Mouse (Mus musculus): ENCODE data around the gene Baat. TPM values are rescaled to one million over a fixed set of nuclear protein-coding genes. Genes with fewer than 3 reads are reported as not detected.
"Not testable (repeated sequence)": the region's sequence is repeated elsewhere in the genome, so short reads cannot be mapped to it uniquely, and the experiment has no call there.

The Baat gene
- total RNA-seq, 2 experiments from 2014 or later, result 0.18 to 0.27 TPM

DNA sequence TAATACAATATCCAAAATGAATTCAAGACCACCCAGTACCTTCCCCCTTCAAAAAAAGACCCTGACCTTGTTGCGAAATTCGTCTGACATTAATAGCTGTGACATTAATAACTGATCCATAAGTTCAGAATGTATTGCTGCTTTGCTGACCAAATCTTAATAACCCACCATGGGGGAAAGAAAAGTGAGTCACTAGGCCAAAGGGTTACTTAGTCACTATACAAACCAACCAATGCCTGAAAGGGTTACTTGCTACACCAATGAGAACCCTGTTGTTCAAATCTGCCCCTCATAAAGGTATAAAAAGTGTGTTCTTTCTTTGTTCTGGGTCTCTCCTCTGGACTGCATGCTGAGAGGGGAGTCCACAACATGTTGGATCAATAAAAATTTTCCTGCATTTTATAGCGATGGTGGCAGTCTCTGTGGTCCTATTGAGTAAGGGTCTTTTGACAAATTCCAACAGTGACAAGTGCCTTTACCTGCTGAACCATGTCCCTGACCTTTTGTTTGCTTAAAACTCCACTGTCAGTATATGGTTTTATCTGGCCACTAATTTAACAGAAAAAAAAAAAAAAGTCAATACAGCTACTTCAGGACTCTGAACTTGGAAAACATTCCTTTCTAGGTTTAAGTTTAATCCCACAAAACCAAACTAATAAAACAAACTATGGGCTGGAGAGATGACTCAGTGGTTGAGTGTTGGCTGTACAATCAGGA lies 20.3 kb downstream of the Baat start:
- DNase-seq (ENCODE audit: low spot score in 2 of 2), result not testable (repeated sequence)

DNA sequence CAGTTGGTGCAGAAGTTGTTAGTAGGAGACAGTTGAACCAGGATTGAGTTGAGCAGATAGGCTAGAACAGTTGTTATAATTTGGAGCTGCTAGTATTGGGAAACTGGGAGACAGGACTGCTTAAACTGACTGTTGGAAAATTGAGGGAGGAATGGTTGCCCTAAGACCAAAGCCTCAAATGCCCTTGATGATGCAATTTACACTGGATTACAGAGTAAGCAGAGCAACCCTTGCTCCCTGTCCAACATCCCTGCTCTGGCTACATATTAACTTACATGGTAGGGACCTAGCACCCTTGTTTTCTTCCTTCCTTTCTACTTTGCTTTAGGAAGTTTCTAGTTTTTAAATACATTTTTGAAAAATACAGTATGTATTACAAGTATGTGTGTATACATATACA lies 20.9 kb downstream of the Baat start:
- DNase-seq (ENCODE audit: low spot score in 2 of 2), result no peak

DNA sequence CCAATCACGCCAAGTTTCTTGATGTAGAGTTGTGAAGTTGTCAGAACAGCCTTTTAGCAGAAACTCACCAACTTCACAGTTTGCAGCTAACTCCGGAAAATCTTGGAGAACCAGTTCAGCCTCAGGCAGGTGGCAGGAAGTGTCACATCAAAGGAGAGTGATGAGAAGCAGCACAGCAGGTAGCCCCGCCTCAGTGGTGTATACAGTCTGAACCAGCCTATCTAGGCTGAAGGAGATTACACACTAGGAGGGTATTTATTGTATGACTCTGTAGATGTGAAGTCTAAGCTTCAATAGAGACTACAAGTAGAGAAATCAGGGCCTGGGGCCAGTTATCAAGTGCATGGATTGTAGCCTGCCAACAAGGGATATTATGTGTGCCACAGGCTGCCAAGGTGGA lies 25.5 kb downstream of the Baat start:
- no peak for DNase-seq (ENCODE audit: low spot score in 2 of 2)

DNA sequence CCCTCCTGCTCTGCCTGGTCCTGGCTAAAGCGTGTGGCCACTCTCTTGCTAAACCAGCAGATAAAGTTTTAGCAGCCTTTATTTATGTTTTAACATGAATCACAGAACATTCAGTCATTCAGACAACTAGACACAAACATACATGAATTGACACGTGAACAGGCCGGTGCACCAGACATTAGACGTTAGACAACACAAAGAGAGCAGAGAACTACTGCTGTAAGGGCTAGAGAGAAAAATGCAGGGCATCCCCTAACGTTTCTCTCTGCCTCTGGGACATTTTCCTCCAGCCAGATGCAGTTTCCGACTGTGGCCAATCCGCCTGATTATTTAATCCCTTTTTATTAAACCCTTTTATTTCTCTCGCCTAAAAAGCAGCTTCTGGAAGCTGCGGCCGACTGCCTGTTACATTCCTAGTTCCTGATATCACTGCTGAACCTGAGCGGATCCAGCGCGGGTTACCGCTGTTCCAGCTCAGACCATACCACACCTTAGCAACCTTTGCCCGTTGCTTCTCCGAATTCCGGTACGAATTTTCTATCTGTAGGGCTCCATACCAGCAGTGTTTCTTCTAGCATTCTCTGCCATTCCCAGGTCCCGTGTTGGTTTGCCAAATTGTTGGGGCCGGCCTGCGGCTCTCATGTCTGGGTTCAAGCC lies 26.1 kb downstream of the Baat start:
- no peak for DNase-seq (ENCODE audit: low spot score in 2 of 2)

DNA sequence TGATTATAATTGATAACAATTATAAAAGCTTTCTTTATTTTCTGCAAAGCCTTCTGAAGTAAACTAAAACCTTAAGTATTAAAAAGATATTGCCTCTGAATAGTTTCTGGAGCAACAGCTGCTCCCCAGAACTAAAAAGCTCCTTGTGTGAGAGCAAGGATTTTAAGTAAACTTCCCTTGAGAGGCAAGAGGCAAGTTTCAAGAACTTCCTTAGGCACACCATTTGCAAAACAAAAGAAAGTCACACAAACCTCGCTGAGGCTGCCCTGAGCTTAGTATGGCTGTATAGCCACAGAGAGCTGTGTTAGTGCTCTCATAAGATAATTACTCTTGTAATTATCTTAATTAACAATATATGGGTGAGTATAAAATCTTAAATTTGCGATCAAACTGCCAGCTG lies 27.3 kb downstream of the Baat start:
- not testable (repeated sequence) for DNase-seq (ENCODE audit: low spot score in 2 of 2)

DNA sequence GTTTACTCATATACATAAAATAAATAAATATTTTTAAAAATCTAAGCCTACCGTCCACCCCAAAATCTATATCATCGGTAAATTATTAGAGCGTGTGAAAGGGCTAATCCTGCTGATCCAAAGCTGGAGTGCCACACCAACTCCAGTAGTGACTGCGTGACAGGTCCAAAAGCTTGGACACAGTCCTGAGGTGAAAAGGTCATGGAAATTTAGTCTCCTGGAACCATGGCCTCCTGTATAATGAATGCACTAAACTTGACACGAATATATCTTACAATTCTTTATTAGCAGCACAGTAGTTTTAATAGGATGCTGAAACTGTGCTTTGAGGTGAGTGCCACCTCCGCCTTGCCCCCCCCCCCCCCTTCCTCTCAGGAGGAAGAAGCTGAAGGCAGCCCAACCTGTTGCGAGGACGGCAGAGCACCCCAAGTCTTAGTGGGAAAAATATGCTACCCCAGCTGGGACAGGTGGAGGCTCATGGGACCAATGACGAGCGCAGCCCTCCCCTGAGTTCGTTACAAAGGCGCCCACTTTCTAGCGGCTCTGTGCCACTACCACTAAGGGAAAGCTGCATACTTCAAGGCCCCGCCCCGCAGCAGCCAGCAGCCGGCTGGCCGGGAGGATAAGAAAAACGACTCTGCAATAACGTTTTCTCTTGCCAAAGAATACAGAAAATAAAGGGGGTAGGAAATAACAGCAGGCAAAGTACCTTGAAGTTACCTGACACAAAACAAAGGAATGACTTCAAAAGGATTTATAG lies 28.1 kb downstream of the Baat start:
- no peak for DNase-seq (ENCODE audit: low spot score in 2 of 2)

DNA sequence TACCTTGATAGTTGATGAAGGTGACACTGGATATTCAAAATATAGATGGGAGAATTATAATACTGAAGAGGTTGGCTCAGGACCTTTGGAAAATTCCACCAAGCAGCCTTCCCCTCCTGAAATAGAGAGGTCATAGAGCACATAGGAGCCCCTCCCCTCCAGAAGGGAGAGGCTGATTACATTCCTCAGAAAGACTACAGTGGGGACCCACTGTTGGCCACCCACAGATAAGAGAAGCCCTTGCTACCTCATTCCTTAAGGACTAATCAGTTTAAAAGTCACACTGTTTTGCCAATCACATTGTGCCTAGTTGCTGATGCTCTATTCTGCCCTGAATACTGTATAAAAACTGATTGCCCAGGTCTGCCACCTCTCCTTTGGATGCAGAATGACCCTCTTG lies 31.8 kb downstream of the Baat start:
- no peak for DNase-seq (ENCODE audit: low spot score in 2 of 2)

DNA sequence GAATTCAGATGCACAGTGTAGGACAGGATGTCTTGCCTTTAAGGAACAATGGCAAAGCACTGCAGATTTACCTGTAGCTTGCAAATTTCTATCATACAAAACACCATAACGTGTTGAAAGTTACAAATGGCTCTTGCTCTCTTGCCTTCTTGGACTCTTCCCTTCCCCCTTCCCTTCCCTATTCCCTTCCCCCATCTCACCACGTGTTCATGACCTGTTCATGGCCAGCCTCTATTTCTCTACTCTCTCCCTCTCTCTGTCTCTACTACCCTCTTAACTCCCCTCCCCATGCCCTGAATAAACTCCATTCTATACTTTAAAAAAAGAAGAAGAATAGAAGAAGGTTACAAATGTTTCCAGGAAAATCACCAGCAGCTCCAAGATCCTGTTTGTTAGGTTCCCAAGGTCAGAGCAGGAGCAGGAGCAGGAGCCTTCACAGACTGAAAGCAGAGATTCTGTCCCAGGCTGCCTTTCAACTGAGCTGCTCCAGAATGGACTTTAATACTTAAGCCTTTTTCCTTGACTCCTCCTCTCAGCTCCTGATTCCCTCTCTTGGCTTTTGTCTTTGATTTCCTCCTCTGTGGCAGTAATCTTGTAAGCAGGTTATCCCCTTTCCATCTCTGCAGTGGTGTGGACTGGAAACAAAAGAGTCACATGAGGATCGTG lies 32.8 kb downstream of the Baat start, which contains the start of gene Acnat1:
Gene Acnat1 (minus strand): TSS at position 478 of the 666 bp plus-strand sequence.
- no peak for DNase-seq (ENCODE audit: low spot score in 2 of 2)

DNA sequence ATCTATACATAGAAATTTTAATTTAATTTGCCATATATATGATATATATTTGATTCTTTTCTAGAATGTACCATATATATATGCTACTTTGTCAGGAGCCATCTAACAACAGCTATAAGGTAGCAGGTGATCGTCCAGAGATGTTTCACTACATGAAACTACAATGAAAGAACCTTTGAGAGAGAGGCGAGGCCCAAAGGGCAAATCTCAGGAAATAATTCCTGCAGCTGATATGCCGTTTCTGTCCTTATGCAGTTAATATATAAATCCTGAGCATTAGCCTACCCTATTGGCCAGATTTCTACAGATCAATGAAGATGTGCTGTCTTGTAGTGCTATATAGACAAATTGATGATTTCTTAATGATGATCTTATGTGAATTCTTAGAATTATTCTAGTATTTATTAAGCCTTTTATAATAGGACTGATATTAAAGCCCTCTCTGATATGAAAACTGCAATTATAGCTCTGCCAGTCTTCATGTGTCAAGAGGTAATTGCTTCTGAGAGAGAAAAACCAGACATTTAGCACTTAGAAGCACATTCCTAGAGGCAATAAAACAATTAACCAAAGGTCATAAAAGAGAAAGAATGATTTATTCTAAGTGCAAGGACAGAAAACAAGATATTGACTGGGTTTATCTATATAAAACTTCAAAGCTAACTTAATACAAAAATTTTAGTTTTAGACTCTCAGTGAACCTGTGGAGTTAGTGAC lies 36.8 kb downstream of the Baat start:
- DNase-seq (ENCODE audit: low spot score in 2 of 2), result no peak

DNA sequence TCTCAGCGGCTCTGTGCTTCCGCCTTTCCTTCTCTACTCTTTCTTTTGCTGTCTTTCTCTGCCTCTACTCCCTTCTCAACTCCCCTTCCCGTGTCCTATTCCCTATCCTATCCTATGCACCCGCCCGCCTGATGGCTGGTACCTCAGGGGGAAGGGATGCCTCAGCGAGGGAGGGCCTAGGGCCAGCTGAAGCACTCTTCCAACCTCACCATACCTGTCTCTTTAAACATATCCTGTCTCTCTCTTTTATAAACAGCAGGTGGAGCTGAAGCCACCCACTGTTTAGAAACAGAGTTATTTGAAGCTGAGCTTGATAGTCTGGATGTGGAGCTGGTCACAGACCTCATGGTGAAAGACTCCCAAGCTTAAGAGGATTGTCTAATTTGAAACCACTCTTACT lies 39.0 kb downstream of the Baat start:
- DNase-seq (ENCODE audit: low spot score in 2 of 2), result no peak

DNA sequence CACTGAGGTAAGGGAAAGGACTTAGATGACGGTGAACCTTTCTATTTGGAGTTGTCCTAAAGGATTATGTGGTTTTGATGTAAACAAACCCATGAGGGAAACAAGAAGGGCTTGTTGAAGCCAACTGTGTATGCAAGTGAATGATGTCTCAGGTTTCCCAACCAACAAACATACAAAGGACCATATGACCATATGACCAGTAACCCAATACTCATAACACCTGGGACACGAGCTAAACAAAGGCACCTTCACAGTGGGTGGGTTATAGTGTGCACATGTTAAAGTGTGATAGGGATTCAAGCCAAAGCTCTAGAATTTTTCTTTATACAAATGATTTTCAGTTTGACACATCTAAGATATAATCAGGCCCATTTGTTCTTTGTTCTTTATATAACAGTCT lies 50.2 kb downstream of the Baat start:
- DNase-seq (ENCODE audit: low spot score in 2 of 2), result no peak

DNA sequence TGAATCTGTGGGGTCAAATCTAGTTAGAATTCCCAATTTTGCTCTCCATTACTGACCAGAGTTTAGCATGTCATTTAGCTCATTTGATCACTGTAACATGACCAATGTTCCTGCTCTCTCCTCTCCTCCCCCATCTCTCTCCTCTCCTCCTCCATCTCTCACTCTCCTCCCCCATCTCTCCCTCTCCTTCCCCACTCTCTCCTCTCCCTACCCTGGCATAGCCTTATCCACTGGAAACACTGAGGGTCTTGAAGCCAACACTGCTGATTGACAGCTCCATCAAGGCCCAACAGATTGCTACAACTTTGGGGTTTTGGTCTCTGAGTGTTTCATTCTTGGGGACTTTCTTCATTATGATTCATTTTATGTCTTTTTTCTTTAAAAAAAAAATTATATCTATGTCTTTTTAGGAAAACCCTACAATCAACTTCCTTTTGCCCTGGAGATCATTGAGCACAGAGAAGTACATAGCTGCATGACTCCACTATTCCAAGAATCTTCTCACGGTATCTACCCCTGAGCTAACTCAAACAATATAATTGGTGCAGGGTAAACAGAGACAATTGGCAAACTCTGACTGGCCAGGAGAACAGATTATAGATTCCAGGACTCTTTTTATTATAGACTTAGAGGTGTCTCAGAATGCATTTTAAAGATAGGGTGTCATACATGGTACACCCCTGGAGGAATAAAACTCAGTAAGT lies 54.4 kb downstream of the Baat start:
- no peak for DNase-seq (ENCODE audit: low spot score in 2 of 2)

DNA sequence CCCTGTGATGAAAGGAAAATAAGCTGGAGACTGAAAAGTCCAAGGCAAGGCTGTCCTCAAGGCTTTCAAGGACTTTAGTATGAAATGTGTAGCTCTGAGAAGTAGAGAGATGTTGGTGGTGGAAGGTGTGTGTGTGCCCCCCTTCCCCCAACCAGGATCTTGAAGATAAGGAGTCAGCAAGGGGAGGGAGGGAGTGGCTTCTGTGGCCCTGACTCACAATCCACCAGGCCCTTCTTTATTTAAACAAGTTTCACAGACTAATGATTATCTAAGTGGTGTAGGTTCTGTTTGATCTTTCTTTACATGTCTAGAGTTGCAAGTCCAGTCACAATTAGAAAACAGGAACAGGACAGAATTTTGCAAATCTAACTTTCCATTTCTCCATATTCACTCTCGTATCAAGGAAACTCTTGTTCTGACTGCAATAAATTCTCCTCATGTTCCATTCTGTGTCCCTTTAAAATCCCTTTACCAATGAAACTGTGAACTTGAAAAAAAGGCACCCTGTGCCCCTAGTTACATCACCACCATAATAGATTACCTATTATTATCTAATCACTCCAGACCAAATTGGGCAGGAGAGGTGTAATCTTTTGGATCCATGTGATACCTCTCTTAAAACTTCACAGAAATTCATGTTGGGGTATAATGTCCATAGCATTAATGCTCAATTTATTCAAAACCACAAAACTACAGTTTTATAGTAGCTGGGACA lies 55.1 kb downstream of the Baat start:
- DNase-seq (ENCODE audit: low spot score in 2 of 2), result not testable (repeated sequence)

Other genes starting within 250 kb of the Baat start
- not detected for gene Acnat2, start 98.4 kb downstream of the Baat start, total RNA-seq (2021)
- 1 to 10 TPM in 1 of 2 experiments, under 1 TPM in 1; 0.57 to 1.1 TPM for gene Acnat1, start 32.6 kb downstream of the Baat start, total RNA-seq (2021)
- gene Mrpl50, start 14.5 kb upstream of the Baat start, total RNA-seq (2021), result 10 to 100 TPM; 33.5 to 35.6 TPM
- 10 to 100 TPM; 16.7 to 18.3 TPM for gene Zfp189, start 14.6 kb upstream of the Baat start, total RNA-seq (2021)
- gene Aldob, start 43.0 kb upstream of the Baat start, total RNA-seq (2021), result 1 to 10 TPM; 1.5 to 1.6 TPM
- gene Tmem246, start 91.3 kb upstream of the Baat start, total RNA-seq (2021), result 10 to 100 TPM; 76.8 to 80.3 TPM
- 10 to 100 TPM; 79.6 to 80.6 TPM for gene Rnf20, start 125.4 kb upstream of the Baat start, total RNA-seq (2021)
- 1 to 10 TPM; 1.5 to 1.8 TPM for gene Ppp3r2, start 175.5 kb upstream of the Baat start, total RNA-seq (2021)

Measured in layer of hippocampus, postnatal 10 days (tissue).